Mouse (Mus musculus) MEL (cell line): ENCODE results near the gene Dnaic2. TPM values are rescaled to one million over a fixed set of nuclear protein-coding genes. Genes with fewer than 3 reads are reported as not detected.

Source experiments
- DNase-seq: peaks from one replicate; pipeline ENCODE4 v3.0.0; 2011; ENCODE audit warnings: low read depth, low spot score
- H3K27ac ChIP-seq: 2 replicates; pipeline ENCODE4 v1.5.1; 2012; ENCODE audit warnings: low read depth, mild to moderate bottlenecking, control low read depth, low read length, moderate library complexity; ENCODE audit not compliant: control insufficient read depth
- H3K27me3 ChIP-seq, 2 experiments: fragments of 150-350 bp in 1 of 2; sonication (generic) in 1 of 2; 2 replicates each; pipeline ENCODE4 v1.6.1; 2012; ENCODE audit warnings: low read length in 2 of 2, mild to moderate bottlenecking in 2 of 2, improper control_type of control experiment in 1 of 2, moderate library complexity in 1 of 2; ENCODE audit not compliant: insufficient read depth in 2 of 2, control insufficient read depth in 1 of 2
- H3K36me3 ChIP-seq, 2 experiments: 2 replicates each; pipeline ENCODE4 v1.6.1; 2012 to 2014; ENCODE audit warnings: low read length in 2 of 2, improper control_type of control experiment in 1 of 2, inconsistent platforms in 1 of 2, mild to moderate bottlenecking in 1 of 2; ENCODE audit not compliant: insufficient read depth in 2 of 2, control insufficient read depth in 1 of 2
- H3K4me1 ChIP-seq, 2 experiments: fragments of 150-350 bp in 1 of 2; sonication (generic) in 1 of 2; 2 replicates each; pipeline ENCODE4 v1.6.1; 2012; ENCODE audit warnings: low read length in 2 of 2, improper control_type of control experiment in 1 of 2, mild to moderate bottlenecking in 1 of 2; ENCODE audit not compliant: insufficient read depth in 2 of 2, control insufficient read depth in 1 of 2
- H3K4me3 ChIP-seq, 2 experiments: fragments of 150-350 bp in 1 of 2; sonication (generic) in 1 of 2; 2 replicates each; pipeline ENCODE4 v1.5.1; 2012; ENCODE audit warnings: low read depth in 2 of 2, low read length in 2 of 2, mild to moderate bottlenecking in 2 of 2, moderate library complexity in 2 of 2, control low read depth in 1 of 2, improper control_type of control experiment in 1 of 2; ENCODE audit not compliant: control insufficient read depth in 1 of 2, insufficient read depth in 1 of 2
- H3K79me2 ChIP-seq: 2 replicates; pipeline ENCODE4 v1.6.1; 2012; ENCODE audit warnings: mild to moderate bottlenecking, low read length, moderate library complexity; ENCODE audit not compliant: control insufficient read depth, poor library complexity, insufficient read depth
- H3K9ac ChIP-seq: 2 replicates; pipeline ENCODE4 v1.6.1; 2012; ENCODE audit warnings: low read depth, mild to moderate bottlenecking, control low read depth, low read length, moderate library complexity; ENCODE audit not compliant: control insufficient read depth, poor library complexity, severe bottlenecking
- H3K9me3 ChIP-seq: fragments of 150-350 bp; sonication (generic); replicated peaks from 2 replicates; pipeline ENCODE4 v1.6.1; 2012; ENCODE audit warnings: mild to moderate bottlenecking, low read length, improper control_type of control experiment, moderate library complexity; ENCODE audit not compliant: insufficient read depth
- CHD1 ChIP-seq: IDR thresholded peaks from 2 replicates; pipeline ENCODE4 v1.6.1; 2012; ENCODE audit warnings: low read depth, mild to moderate bottlenecking, inconsistent platforms, low read length, improper control_type of control experiment
- CTCF ChIP-seq, 3 experiments: IDR thresholded peaks in 2 of 3; conservative IDR thresholded peaks in 1 of 3; 2 replicates each; pipeline ENCODE4 v1.5.1; 2011 to 2012; ENCODE audit warnings: low read length in 3 of 3, low read depth in 2 of 3, mild to moderate bottlenecking in 2 of 3, improper control_type of control experiment in 1 of 3, inconsistent platforms in 1 of 3, mixed read lengths in 1 of 3, moderate library complexity in 1 of 3; ENCODE audit not compliant: control insufficient read depth in 1 of 3, insufficient read depth in 1 of 3, poor library complexity in 1 of 3, severe bottlenecking in 1 of 3
- ELF1 ChIP-seq: IDR thresholded peaks from 2 replicates; pipeline ENCODE4 v1.6.1; 2014; ENCODE audit warnings: low read depth, mild to moderate bottlenecking, inconsistent platforms, low read length, improper control_type of control experiment, moderate library complexity
- GABPA ChIP-seq: IDR thresholded peaks from 2 replicates; pipeline ENCODE4 v1.6.1; 2012; ENCODE audit warnings: low read depth, mild to moderate bottlenecking, inconsistent platforms, low read length, improper control_type of control experiment, moderate library complexity
- GATA1 ChIP-seq: IDR thresholded peaks from 2 replicates; pipeline ENCODE4 v1.6.1; 2011; ENCODE audit warnings: low read depth, low read length, improper control_type of control experiment
- HCFC1 ChIP-seq: IDR thresholded peaks from 2 replicates; pipeline ENCODE4 v1.6.1; 2012; ENCODE audit warnings: low read depth, mild to moderate bottlenecking, inconsistent platforms, low read length, improper control_type of control experiment, moderate library complexity
- MAFK ChIP-seq: IDR thresholded peaks from 2 replicates; pipeline ENCODE4 v1.6.1; 2011; ENCODE audit warnings: low read depth, mild to moderate bottlenecking, low read length, improper control_type of control experiment, borderline replicate concordance
- MAX ChIP-seq: IDR thresholded peaks from 2 replicates; pipeline ENCODE4 v1.6.1; 2011; ENCODE audit warnings: low read length, improper control_type of control experiment
- MAZ ChIP-seq: IDR thresholded peaks from 2 replicates; pipeline ENCODE4 v1.6.1; 2012; ENCODE audit warnings: low read depth, mild to moderate bottlenecking, inconsistent platforms, low read length, improper control_type of control experiment
- MEF2A ChIP-seq: IDR thresholded peaks from 2 replicates; pipeline ENCODE4 v1.6.1; 2014; ENCODE audit warnings: low read depth, mild to moderate bottlenecking, inconsistent platforms, low read length, improper control_type of control experiment; ENCODE audit not compliant: poor library complexity, insufficient replicate concordance, severe bottlenecking; ENCODE audit errors: extremely low read depth
- MXI1 ChIP-seq: IDR thresholded peaks from 2 replicates; pipeline ENCODE4 v1.6.1; 2011; ENCODE audit warnings: mild to moderate bottlenecking, low read depth, low read length, improper control_type of control experiment
- MYB ChIP-seq: IDR thresholded peaks from 2 replicates; pipeline ENCODE4 v1.6.1; 2011; ENCODE audit warnings: mild to moderate bottlenecking, low read depth, low read length, improper control_type of control experiment
- MYC ChIP-seq: IDR thresholded peaks from 2 replicates; pipeline ENCODE4 v1.6.1; 2011; ENCODE audit warnings: low read depth, mild to moderate bottlenecking, low read length, improper control_type of control experiment, moderate library complexity
- NRF1 ChIP-seq: IDR thresholded peaks from 2 replicates; pipeline ENCODE4 v1.6.1; 2014; ENCODE audit warnings: low read depth, mild to moderate bottlenecking, inconsistent platforms, low read length, improper control_type of control experiment, moderate library complexity; ENCODE audit not compliant: poor library complexity, insufficient read depth, severe bottlenecking
- POLR2AphosphoS2 ChIP-seq: IDR thresholded peaks from 2 replicates; pipeline ENCODE4 v1.6.1; 2011; ENCODE audit warnings: low read length, improper control_type of control experiment
- POLR2AphosphoS5 ChIP-seq: IDR thresholded peaks from 2 replicates; pipeline ENCODE4 v1.6.1; 2012; ENCODE audit warnings: low read depth, borderline replicate concordance, mild to moderate bottlenecking, inconsistent platforms, low read length, moderate library complexity, mixed read lengths
- RAD21 ChIP-seq: IDR thresholded peaks from 2 replicates; pipeline ENCODE4 v1.6.1; 2011; ENCODE audit warnings: mild to moderate bottlenecking, low read depth, low read length, improper control_type of control experiment
- TAL1 ChIP-seq: IDR thresholded peaks from 2 replicates; pipeline ENCODE4 v1.6.1; 2012; ENCODE audit warnings: mild to moderate bottlenecking, inconsistent platforms, low read length, moderate library complexity, mixed read lengths
- TCF12 ChIP-seq: IDR thresholded peaks from 2 replicates; pipeline ENCODE4 v1.6.1; 2014; ENCODE audit warnings: low read depth, mild to moderate bottlenecking, inconsistent platforms, low read length, improper control_type of control experiment, moderate library complexity
- ZC3H11A ChIP-seq: IDR thresholded peaks from 2 replicates; pipeline ENCODE4 v1.6.1; 2012; ENCODE audit warnings: low read depth, mild to moderate bottlenecking, inconsistent platforms, low read length, improper control_type of control experiment
- ZNF384 ChIP-seq: IDR thresholded peaks from 2 replicates; pipeline ENCODE4 v1.6.1; 2012; ENCODE audit warnings: low read depth, mild to moderate bottlenecking, inconsistent platforms, low read length, improper control_type of control experiment
- polyA plus RNA-seq, 2 experiments: library from polyadenylated mRNA; stranded (reverse) in 1 of 2; unstranded in 1 of 2; fragments of >175 nt in 1 of 2; fragments of >200 nt in 1 of 2; gene quantifications; 2 replicates each; pipeline versions ENCODE4 v1.2.1 to v1.2.4; 2012; ENCODE audit warnings: low replicate concordance in 2 of 2, low read depth in 1 of 2; ENCODE audit not compliant: insufficient read length in 2 of 2, insufficient read depth in 1 of 2, missing spikeins in 1 of 2
- total RNA-seq: library from RNA; depleted of rRNA; stranded (reverse); fragments of 300-350 nt; gene quantifications from 2 replicates; pipeline ENCODE4 v1.2.3, GENCODE M21; 2012

Gene Dnaic2
- total and polyA plus RNA-seq, 3 experiments = not detected

- DNase-seq = no peak
- no peak for TF ChIP-seq ELF1
- no peak for TF ChIP-seq NRF1
- TF ChIP-seq POLR2AphosphoS2 = no peak
- TF ChIP-seq ZC3H11A = no peak
- TF ChIP-seq CTCF (IDR thresholded peaks at IDR 0.05 in 2 of 3, conservative IDR thresholded peaks at IDR 0.05 in 1 of 3; ENCODE audit: control insufficient read depth in 1 of 3, insufficient read depth in 1 of 3, low read depth in 2 of 3, low read length in 3 of 3, poor library complexity in 1 of 3, severe bottlenecking in 1 of 3) = no peak
- TF ChIP-seq POLR2AphosphoS5 = no peak
- TF ChIP-seq ZNF384 = no peak
- no peak for TF ChIP-seq TAL1
- TF ChIP-seq MYB = no peak
- no peak for TF ChIP-seq GATA1
- no peak for TF ChIP-seq MAFK
- TF ChIP-seq RAD21 = no peak
- no peak for TF ChIP-seq MXI1
- TF ChIP-seq CHD1 = no peak
- Histone ChIP-seq H3K4me1 (peaks cover 4 to 18% of the 10 kb centered on the region in 2 experiments), H3K27me3 (no peaks in the 10 kb centered on the region), H3K36me3 (peaks cover 0 to 5% of the 10 kb centered on the region in 2 experiments; a peak in 2 of 4 replicates), H3K9me3 (no peaks in the 10 kb centered on the region), H3K27ac (no peak overlapping the region), H3K9ac (no peak overlapping the region), H3K79me2 (no peaks in the 10 kb centered on the region; the same call in 1 of the 2 replicates), H3K4me3 (no peak overlapping the region)
These were observed 46.9 kb upstream of the Dnaic2 start for GRCm38 (mm10) chr11:114680291-114680690.

- Histone ChIP-seq H3K79me2 (no peaks in the 10 kb centered on the region), H3K36me3 (peaks cover 0 to 5% of the 10 kb centered on the region in 2 experiments; a peak in 2 of 4 replicates), H3K4me1 (peaks cover 4 to 18% of the 10 kb centered on the region in 2 experiments), H3K9me3 (no peaks in the 10 kb centered on the region), H3K27me3 (no peaks in the 10 kb centered on the region), H3K4me3 (no peak overlapping the region)
- no peak for DNase-seq
- TF ChIP-seq GABPA (no peak), HCFC1 (no peak), MYC (no peak), MEF2A (no peak), ELF1 (no peak), TCF12 (no peak), MAX (no peak), POLR2AphosphoS2 (no peak), MAZ (no peak)
- TF ChIP-seq, all 39 proteins: peak for 0
- H3K27ac ChIP-seq = no peak overlapping the region
- no peak overlapping the region for H3K9ac ChIP-seq
These were observed 46.2 kb upstream of the Dnaic2 start for GRCm38 (mm10) chr11:114681054-114681453.
